Mouse (Mus musculus) bone marrow, adult 2 months (tissue): ENCODE measurements around the gene Bpifa1.

Experiments
- CTCF ChIP-seq: fragments of 200-500 bp; IDR thresholded peaks from 2 replicates; pipeline ENCODE4 v1.5.1; 2011; ENCODE audit warnings: low read length, control low read depth; ENCODE audit not compliant: control insufficient read depth, insufficient read depth
- POLR2A ChIP-seq: fragments of 200-500 bp; IDR thresholded peaks from 2 replicates; pipeline ENCODE4 v1.6.1; 2011; ENCODE audit warnings: low read depth, mild to moderate bottlenecking, control low read depth, low read length, borderline replicate concordance; ENCODE audit not compliant: control insufficient read depth

GRCm38 (mm10) chr2:154192141-154192540, 49.5 kb downstream of the Bpifa1 start:
- TF ChIP-seq POLR2A (no peak), CTCF (no peak)
